Mouse (Mus musculus): ENCODE measurements around the gene Efna5. TPM values are rescaled to one million over a fixed set of nuclear protein-coding genes. Genes with fewer than 3 reads are reported as not detected.

Efna5 gene
- polyA plus RNA-seq, 1 experiment from 2014 or later, result 22.4 TPM

DNA sequence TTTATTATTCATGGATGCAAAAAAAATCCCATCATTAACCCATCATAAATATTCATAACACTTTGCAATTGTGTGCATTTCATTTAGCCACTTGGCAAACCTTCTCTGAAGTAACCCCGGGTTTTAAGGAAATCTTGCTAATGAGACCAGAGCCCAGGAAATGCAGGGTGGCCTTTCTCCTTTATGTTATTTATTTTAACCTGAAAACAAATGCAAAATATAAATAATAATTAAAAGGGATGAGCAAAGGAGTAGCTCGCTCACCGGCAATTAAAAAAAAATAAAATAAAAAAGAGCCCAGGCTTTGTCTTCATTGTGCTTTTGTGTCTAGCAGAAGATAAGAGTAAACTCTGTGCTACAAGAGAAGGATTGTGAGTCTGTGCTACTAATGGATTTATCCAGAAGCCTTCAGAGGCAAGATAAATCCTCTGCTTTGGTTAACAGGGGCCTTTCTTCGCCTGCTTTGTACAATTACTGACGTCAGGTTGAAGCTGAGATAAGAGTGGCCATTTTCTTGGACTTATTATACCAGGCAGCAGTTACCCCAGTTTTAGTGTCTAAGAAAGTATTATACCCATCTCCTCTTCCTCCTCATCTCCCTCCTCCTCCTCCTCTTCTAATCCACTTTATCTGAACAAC is 288.6 kb downstream of the Efna5 start:
- Histone ChIP-seq H3K9ac (no peak overlapping the region), H3K4me1 (replicated peaks) (peaks cover 5% of the 10 kb centered on the region), H3K4me2 (no peak overlapping the region), H3K4me3 (no peak overlapping the region), H3K9me3 (replicated peaks) (no peaks in the 10 kb centered on the region), H3K36me3 (no peaks in the 10 kb centered on the region), H3K27me3 (no peaks in the 10 kb centered on the region), H3K27ac (no peak overlapping the region)
- 57% methylated on average over 5 of the region's 5 CpGs for WGBS
- no peak for ATAC-seq (replicated peaks; ENCODE audit: insufficient number of reproducible peaks, insufficient read depth, low FRiP score, low read depth)

GRCm38 (mm10) chr17:62591581-62592435 is 289.3 kb downstream of the Efna5 start:
- WGBS, result 66% methylated on average over 10 of the region's 10 CpGs
- ATAC-seq (replicated peaks; ENCODE audit: insufficient number of reproducible peaks, insufficient read depth, low FRiP score, low read depth), result no peak
- Histone ChIP-seq H3K36me3 (no peaks in the 10 kb centered on the region), H3K27me3 (no peaks in the 10 kb centered on the region), H3K4me3 (no peak overlapping the region), H3K4me2 (no peak overlapping the region), H3K9ac (no peak overlapping the region), H3K27ac (no peak overlapping the region), H3K4me1 (replicated peaks) (peaks cover 5% of the 10 kb centered on the region), H3K9me3 (replicated peaks) (no peaks in the 10 kb centered on the region; the same call in 1 of the 2 replicates)

DNA sequence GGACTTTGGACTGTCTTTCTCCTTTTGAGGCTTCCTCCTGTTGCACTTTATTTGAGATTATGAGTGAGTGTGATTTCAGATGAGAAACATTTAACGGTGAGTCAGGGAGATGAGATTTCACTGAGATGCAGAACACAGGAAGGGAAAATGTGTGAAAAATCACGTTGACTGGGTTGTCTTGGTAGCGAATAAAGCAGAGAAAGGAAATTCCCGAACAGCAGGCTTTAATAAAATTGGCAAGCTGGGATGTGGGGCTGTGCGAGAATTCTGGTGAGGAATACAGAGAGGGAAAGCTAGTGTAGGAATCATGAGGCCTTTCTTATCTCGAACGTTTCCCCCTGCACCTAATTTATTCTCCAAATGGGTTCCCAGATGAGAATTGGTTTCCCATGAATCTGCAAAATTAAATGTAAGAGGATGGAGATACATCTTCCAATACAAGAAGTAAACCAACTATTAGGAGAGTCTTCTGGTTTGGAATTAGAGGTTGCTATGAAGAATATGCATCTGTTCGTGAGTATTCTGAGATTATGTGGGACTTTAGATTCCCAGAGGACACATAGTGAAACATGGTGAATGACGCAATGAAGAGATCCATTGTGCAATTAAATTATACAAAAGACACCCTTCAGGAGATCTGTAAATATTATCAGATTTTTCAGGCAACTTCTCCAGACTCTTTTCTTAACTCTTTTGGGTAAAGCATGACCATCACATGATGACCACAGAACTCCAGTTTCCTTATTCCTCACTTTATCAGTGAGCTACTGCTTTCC is 290.2 kb downstream of the Efna5 start:
- no peak for ATAC-seq (replicated peaks; ENCODE audit: insufficient number of reproducible peaks, insufficient read depth, low FRiP score, low read depth)
- Histone ChIP-seq H3K9ac (no peak overlapping the region), H3K27me3 (no peaks in the 10 kb centered on the region), H3K9me3 (replicated peaks) (no peaks in the 10 kb centered on the region; the same call in 1 of the 2 replicates), H3K36me3 (no peaks in the 10 kb centered on the region), H3K4me1 (replicated peaks) (peaks cover 5% of the 10 kb centered on the region), H3K27ac (no peak overlapping the region), H3K4me2 (no peak overlapping the region), H3K4me3 (no peak overlapping the region)
- 65% methylated on average over 9 of the region's 9 CpGs for WGBS

DNA sequence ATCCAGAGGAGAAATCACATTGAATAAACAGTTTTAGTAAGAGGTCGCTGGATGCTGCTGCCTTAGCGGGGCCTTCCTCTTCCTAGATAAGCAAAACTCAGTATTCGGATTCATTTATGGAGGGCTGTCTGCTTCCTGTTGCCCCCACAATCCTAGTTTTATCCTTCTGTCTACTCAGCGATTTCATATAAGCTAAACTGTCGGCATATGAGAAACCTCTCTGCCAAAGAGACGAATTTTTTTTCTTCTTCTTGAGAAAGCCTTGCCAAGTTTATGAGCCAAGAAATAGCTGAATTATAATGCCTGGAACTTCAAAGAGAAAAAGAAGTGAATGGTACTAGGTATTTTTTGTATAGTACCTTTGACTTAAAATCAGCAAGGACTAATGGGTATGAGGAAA is 301.0 kb downstream of the Efna5 start:
- Histone ChIP-seq H3K27me3 (no peaks in the 10 kb centered on the region), H3K27ac (no peak overlapping the region), H3K4me3 (no peak overlapping the region), H3K9ac (no peak overlapping the region), H3K36me3 (no peaks in the 10 kb centered on the region), H3K4me2 (no peak overlapping the region), H3K9me3 (replicated peaks) (no peaks in the 10 kb centered on the region), H3K4me1 (replicated peaks) (no peaks in the 10 kb centered on the region)
- WGBS, result 65% methylated on average over 6 of the region's 6 CpGs
- ATAC-seq (replicated peaks; ENCODE audit: insufficient number of reproducible peaks, insufficient read depth, low FRiP score, low read depth), result no peak

DNA sequence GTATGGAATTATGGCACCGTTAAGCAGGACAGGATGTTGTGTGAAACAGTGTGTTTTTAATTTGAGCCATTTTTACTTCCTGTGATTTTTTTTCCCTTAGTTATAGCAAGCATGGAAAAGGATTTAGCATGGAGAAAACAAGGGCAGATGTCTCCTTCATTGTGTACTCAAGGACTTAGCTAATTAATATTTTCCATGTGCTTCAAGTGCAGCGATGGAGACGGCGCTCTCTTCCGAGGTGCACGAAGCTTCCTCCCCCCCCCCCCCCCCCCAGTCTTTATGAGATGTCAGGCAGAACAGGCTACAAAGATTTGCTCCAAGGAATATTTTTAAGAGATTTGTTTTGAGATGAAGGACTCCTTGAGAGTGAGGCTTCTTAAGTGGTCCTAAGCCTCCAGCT is 301.5 kb downstream of the Efna5 start:
- no peaks in the 10 kb centered on the region for H3K9me3 ChIP-seq (replicated peaks)
- H3K27ac ChIP-seq, result no peak overlapping the region
- H3K4me3 ChIP-seq, result no peak overlapping the region
- no peaks in the 10 kb centered on the region; the same call in 1 of the 2 replicates for H3K4me1 ChIP-seq (replicated peaks)
- H3K27me3 ChIP-seq, result no peaks in the 10 kb centered on the region
- 83% methylated on average over 6 of the region's 6 CpGs for WGBS
- ATAC-seq (replicated peaks; ENCODE audit: insufficient number of reproducible peaks, insufficient read depth, low FRiP score, low read depth), result no peak
- no peaks in the 10 kb centered on the region for H3K36me3 ChIP-seq
- H3K9ac ChIP-seq, result no peak overlapping the region
- no peak overlapping the region for H3K4me2 ChIP-seq

GRCm38 (mm10) chr17:62574499-62575265 is 306.4 kb downstream of the Efna5 start:
- Histone ChIP-seq H3K27ac (no peak overlapping the region), H3K9me3 (replicated peaks) (no peaks in the 10 kb centered on the region), H3K4me3 (no peak overlapping the region), H3K4me1 (replicated peaks) (no peaks in the 10 kb centered on the region; the same call in 1 of the 2 replicates), H3K9ac (no peak overlapping the region), H3K4me2 (no peak overlapping the region), H3K36me3 (no peaks in the 10 kb centered on the region), H3K27me3 (no peaks in the 10 kb centered on the region)
- ATAC-seq (replicated peaks; ENCODE audit: insufficient number of reproducible peaks, insufficient read depth, low FRiP score, low read depth), result no peak
- 69% methylated on average over 9 of the region's 9 CpGs for WGBS

DNA sequence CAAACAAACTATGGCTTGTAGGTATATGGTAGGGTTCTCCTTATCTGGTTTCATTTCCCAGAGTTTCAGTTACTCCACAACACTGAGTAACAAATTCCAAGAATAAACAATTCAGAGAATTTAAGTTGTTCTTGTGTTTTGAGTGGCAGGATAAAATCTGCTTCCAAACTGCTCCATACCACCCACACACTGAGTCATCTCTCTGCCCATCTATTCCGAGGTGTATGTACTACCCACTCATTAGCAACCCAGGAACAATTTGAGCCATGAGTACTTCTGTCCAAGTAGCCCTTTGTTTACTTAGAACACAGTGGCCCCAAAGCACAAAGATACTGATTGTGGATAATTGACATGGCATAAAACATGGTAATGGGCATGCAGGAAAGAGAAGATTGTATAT is 311.0 kb downstream of the Efna5 start:
- Histone ChIP-seq H3K36me3 (no peaks in the 10 kb centered on the region), H3K9me3 (replicated peaks) (no peaks in the 10 kb centered on the region), H3K9ac (no peak overlapping the region), H3K4me1 (replicated peaks) (peaks cover 3% of the 10 kb centered on the region; the same call in 1 of the 2 replicates), H3K4me3 (no peak overlapping the region), H3K4me2 (no peak overlapping the region), H3K27me3 (no peaks in the 10 kb centered on the region), H3K27ac (no peak overlapping the region)
- ATAC-seq (replicated peaks; ENCODE audit: insufficient number of reproducible peaks, insufficient read depth, low FRiP score, low read depth), result no peak
- WGBS, result 51% methylated on average over 1 of the region's 1 CpGs

DNA sequence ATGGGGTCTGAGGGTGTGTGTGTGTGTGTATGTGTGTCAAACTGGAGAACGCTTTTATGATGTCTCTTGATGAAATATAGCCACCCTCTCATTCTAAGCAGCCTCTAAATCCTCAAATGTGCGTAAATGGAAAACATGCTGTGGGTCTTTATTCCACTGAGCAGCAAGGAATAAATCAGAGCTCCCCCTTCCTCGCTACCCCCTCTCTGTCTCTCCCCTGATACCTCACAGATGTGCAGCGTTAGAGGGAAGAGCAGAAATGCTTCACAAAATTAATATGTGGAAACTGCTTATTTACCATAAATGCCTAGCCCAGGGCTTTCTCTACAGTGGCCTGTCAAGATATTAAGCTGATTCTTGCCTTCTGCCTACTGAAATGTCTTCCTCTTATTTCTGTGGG is 313.1 kb downstream of the Efna5 start:
- Histone ChIP-seq H3K4me1 (replicated peaks) (0 out of 2 replicates have a peak, but pooled peaks cover 3% of the 10 kb centered on the region), H3K36me3 (no peaks in the 10 kb centered on the region), H3K9me3 (replicated peaks) (no peaks in the 10 kb centered on the region), H3K4me3 (no peak overlapping the region), H3K27me3 (no peaks in the 10 kb centered on the region), H3K9ac (no peak overlapping the region), H3K27ac (no peak overlapping the region), H3K4me2 (no peak overlapping the region)
- 88% methylated on average over 4 of the region's 4 CpGs for WGBS
- ATAC-seq (replicated peaks; ENCODE audit: insufficient number of reproducible peaks, insufficient read depth, low FRiP score, low read depth), result no peak

DNA sequence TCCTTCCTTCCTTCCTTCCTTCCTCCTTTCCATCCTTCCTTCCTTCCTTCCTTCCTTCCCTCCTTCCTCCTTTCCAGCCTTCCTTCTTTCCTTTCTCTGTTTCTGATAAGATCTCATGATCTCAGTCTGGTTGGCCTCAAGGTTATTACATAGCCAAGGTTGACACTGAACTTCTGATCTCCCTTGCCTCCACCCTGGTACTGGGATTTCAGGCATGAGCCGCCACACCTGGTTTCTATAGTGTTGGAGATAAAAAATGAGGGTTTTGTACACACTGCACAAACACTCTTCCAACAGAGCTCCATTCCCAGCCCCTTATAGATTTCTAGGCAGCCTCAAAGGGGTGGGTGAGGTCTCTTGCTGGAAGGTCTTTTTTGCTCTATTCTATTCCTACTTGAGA is 315.5 kb downstream of the Efna5 start:
- Histone ChIP-seq H3K36me3 (no peaks in the 10 kb centered on the region), H3K4me3 (no peak overlapping the region), H3K4me1 (replicated peaks) (0 out of 2 replicates have a peak, but pooled peaks cover 3% of the 10 kb centered on the region), H3K27me3 (no peaks in the 10 kb centered on the region), H3K4me2 (no peak overlapping the region), H3K27ac (no peak overlapping the region), H3K9me3 (replicated peaks) (no peaks in the 10 kb centered on the region), H3K9ac (no peak overlapping the region)
- 92% methylated on average over 1 of the region's 1 CpGs for WGBS
- ATAC-seq (replicated peaks; ENCODE audit: insufficient number of reproducible peaks, insufficient read depth, low FRiP score, low read depth), result no peak

GRCm38 (mm10) chr17:62562439-62562838 is 318.7 kb downstream of the Efna5 start:
- Histone ChIP-seq H3K27ac (no peak overlapping the region), H3K4me3 (no peak overlapping the region), H3K9me3 (replicated peaks) (no peaks in the 10 kb centered on the region), H3K9ac (no peak overlapping the region), H3K4me1 (replicated peaks) (no peaks in the 10 kb centered on the region), H3K4me2 (no peak overlapping the region), H3K36me3 (no peaks in the 10 kb centered on the region), H3K27me3 (no peaks in the 10 kb centered on the region)
- 78% methylated on average over 7 of the region's 7 CpGs for WGBS
- ATAC-seq (replicated peaks; ENCODE audit: insufficient number of reproducible peaks, insufficient read depth, low FRiP score, low read depth), result no peak

- H3K4me2 ChIP-seq, result no peak overlapping the region
- WGBS, result 64% methylated on average over 6 of the region's 6 CpGs
- ATAC-seq (replicated peaks; ENCODE audit: insufficient number of reproducible peaks, insufficient read depth, low FRiP score, low read depth), result no peak
- H3K27ac ChIP-seq, result no peak overlapping the region
- H3K27me3 ChIP-seq, result no peaks in the 10 kb centered on the region
- no peaks in the 10 kb centered on the region for H3K36me3 ChIP-seq
- H3K4me3 ChIP-seq, result no peak overlapping the region
- H3K9me3 ChIP-seq (replicated peaks), result no peaks in the 10 kb centered on the region
- no peak overlapping the region for H3K9ac ChIP-seq
- H3K4me1 ChIP-seq (replicated peaks), result no peaks in the 10 kb centered on the region
Measured at GRCm38 (mm10) chr17:62557215-62557614, 323.9 kb downstream of the Efna5 start.
